Mouse (Mus musculus): ENCODE results near the gene Krt77. TPM values are rescaled to one million over a fixed set of nuclear protein-coding genes. Genes with fewer than 3 reads are reported as not detected.

Krt77 gene
- polyA plus RNA-seq, 1 experiment from 2014 or later: 0.07 TPM

GRCm38 (mm10) chr15:101873231-101873630, 3.7 kb upstream of the Krt77 start:
- Histone ChIP-seq H3K36me3 (ENCODE audit: control insufficient read depth, insufficient read depth) (no peaks in the 10 kb centered on the region), H3K27ac (ENCODE audit: low read length) (no peak overlapping the region), H3K27me3 (ENCODE audit: control insufficient read depth, insufficient read depth, low read length) (no peaks in the 10 kb centered on the region; the same call in 1 of the 2 replicates), H3K9ac (ENCODE audit: low read length) (no peak overlapping the region), H3K4me3 (ENCODE audit: low read length) (no peak overlapping the region), H3K4me1 (ENCODE audit: control insufficient read depth, insufficient read depth, low read length) (no peaks in the 10 kb centered on the region), H3K9me3 (replicated peaks; ENCODE audit: control insufficient read depth, low read length) (no peaks in the 10 kb centered on the region), H3K4me2 (ENCODE audit: low read depth, low read length) (no peak overlapping the region)
- no peak for ATAC-seq (replicated peaks; ENCODE audit: extremely low read depth, insufficient read depth, low FRiP score)
- 70% methylated on average over 4 of the region's 4 CpGs for WGBS

- Histone ChIP-seq H3K27me3 (ENCODE audit: control insufficient read depth, insufficient read depth, low read length) (no peaks in the 10 kb centered on the region; the same call in 1 of the 2 replicates), H3K4me3 (ENCODE audit: low read length) (no peak overlapping the region), H3K9ac (ENCODE audit: low read length) (no peak overlapping the region), H3K4me1 (ENCODE audit: control insufficient read depth, insufficient read depth, low read length) (no peaks in the 10 kb centered on the region), H3K9me3 (replicated peaks; ENCODE audit: control insufficient read depth, low read length) (no peaks in the 10 kb centered on the region), H3K27ac (ENCODE audit: low read length) (no peak overlapping the region), H3K4me2 (ENCODE audit: low read depth, low read length) (no peak overlapping the region), H3K36me3 (ENCODE audit: control insufficient read depth, insufficient read depth) (no peaks in the 10 kb centered on the region)
- no peak for ATAC-seq (replicated peaks; ENCODE audit: extremely low read depth, insufficient read depth, low FRiP score)
- 50% methylated on average over 7 of the region's 7 CpGs for WGBS
Observed at GRCm38 (mm10) chr15:101866754-101867153, 2.8 kb downstream of the Krt77 start.

GRCm38 (mm10) chr15:101860421-101861130, 8.9 kb downstream of the Krt77 start:
- Histone ChIP-seq H3K27ac (ENCODE audit: low read length) (no peak overlapping the region), H3K4me1 (ENCODE audit: control insufficient read depth, insufficient read depth, low read length) (peaks cover 4% of the 10 kb centered on the region; the same call in 1 of the 2 replicates), H3K4me3 (ENCODE audit: low read length) (no peak overlapping the region), H3K36me3 (ENCODE audit: control insufficient read depth, insufficient read depth) (no peaks in the 10 kb centered on the region), H3K4me2 (ENCODE audit: low read depth, low read length) (peak overlapping the region; percentile 79; the same call in 1 of the 2 replicates), H3K9ac (ENCODE audit: low read length) (no peak overlapping the region), H3K27me3 (ENCODE audit: control insufficient read depth, insufficient read depth, low read length) (peaks cover 40% of the 10 kb centered on the region), H3K9me3 (replicated peaks; ENCODE audit: control insufficient read depth, low read length) (no peaks in the 10 kb centered on the region)
- WGBS: 54% methylated on average over 13 of the region's 13 CpGs
- ATAC-seq (replicated peaks; ENCODE audit: extremely low read depth, insufficient read depth, low FRiP score): no peak

- WGBS: under 1% methylated on average over 33 of the region's 33 CpGs
- Histone ChIP-seq H3K4me2 (ENCODE audit: low read depth, low read length) (peak overlapping the region; percentile 79), H3K4me1 (ENCODE audit: control insufficient read depth, insufficient read depth, low read length) (peaks cover 4% of the 10 kb centered on the region; the same call in 1 of the 2 replicates), H3K36me3 (ENCODE audit: control insufficient read depth, insufficient read depth) (no peaks in the 10 kb centered on the region), H3K9me3 (replicated peaks; ENCODE audit: control insufficient read depth, low read length) (no peaks in the 10 kb centered on the region), H3K4me3 (ENCODE audit: low read length) (peak overlapping the region; percentile 51), H3K27ac (ENCODE audit: low read length) (no peak overlapping the region), H3K9ac (ENCODE audit: low read length) (peak overlapping the region; percentile 28), H3K27me3 (ENCODE audit: control insufficient read depth, insufficient read depth, low read length) (peaks cover 43% of the 10 kb centered on the region)
- no peak for ATAC-seq (replicated peaks; ENCODE audit: extremely low read depth, insufficient read depth, low FRiP score)
Observed at GRCm38 (mm10) chr15:101859735-101860170, 9.8 kb downstream of the Krt77 start.

GRCm38 (mm10) chr15:101858673-101859425, 10.7 kb downstream of the Krt77 start:
- H3K9me3 ChIP-seq (replicated peaks; ENCODE audit: control insufficient read depth, low read length): no peaks in the 10 kb centered on the region
- H3K27ac ChIP-seq (ENCODE audit: low read length): no peak overlapping the region
- ATAC-seq (replicated peaks; ENCODE audit: extremely low read depth, insufficient read depth, low FRiP score): no peak
- H3K27me3 ChIP-seq (ENCODE audit: control insufficient read depth, insufficient read depth, low read length): peaks cover 47% of the 10 kb centered on the region
- no peak overlapping the region for H3K9ac ChIP-seq (ENCODE audit: low read length)
- 5% methylated on average over 11 of the region's 11 CpGs for WGBS
- peak overlapping the region; percentile 51; the same call in 1 of the 2 replicates for H3K4me3 ChIP-seq (ENCODE audit: low read length)
- H3K4me2 ChIP-seq (ENCODE audit: low read depth, low read length): peak overlapping the region; percentile 79
- H3K4me1 ChIP-seq (ENCODE audit: control insufficient read depth, insufficient read depth, low read length): peaks cover 4% of the 10 kb centered on the region; the same call in 1 of the 2 replicates
- no peaks in the 10 kb centered on the region for H3K36me3 ChIP-seq (ENCODE audit: control insufficient read depth, insufficient read depth)

GRCm38 (mm10) chr15:101856696-101857095, 12.8 kb downstream of the Krt77 start:
- Histone ChIP-seq H3K4me2 (ENCODE audit: low read depth, low read length) (no peak overlapping the region), H3K4me3 (ENCODE audit: low read length) (no peak overlapping the region), H3K9me3 (replicated peaks; ENCODE audit: control insufficient read depth, low read length) (no peaks in the 10 kb centered on the region), H3K4me1 (ENCODE audit: control insufficient read depth, insufficient read depth, low read length) (peaks cover 4% of the 10 kb centered on the region; the same call in 1 of the 2 replicates), H3K27ac (ENCODE audit: low read length) (no peak overlapping the region), H3K27me3 (ENCODE audit: control insufficient read depth, insufficient read depth, low read length) (peaks cover 64% of the 10 kb centered on the region), H3K36me3 (ENCODE audit: control insufficient read depth, insufficient read depth) (no peaks in the 10 kb centered on the region), H3K9ac (ENCODE audit: low read length) (no peak overlapping the region)
- WGBS: 35% methylated on average over 5 of the region's 5 CpGs
- ATAC-seq (replicated peaks; ENCODE audit: extremely low read depth, insufficient read depth, low FRiP score): no peak

- no peak overlapping the region for H3K9ac ChIP-seq (ENCODE audit: low read length)
- WGBS: 54% methylated on average over 3 of the region's 3 CpGs
- no peak overlapping the region for H3K4me2 ChIP-seq (ENCODE audit: low read depth, low read length)
- H3K27ac ChIP-seq (ENCODE audit: low read length): no peak overlapping the region
- peaks cover 4% of the 10 kb centered on the region; the same call in 1 of the 2 replicates for H3K4me1 ChIP-seq (ENCODE audit: control insufficient read depth, insufficient read depth, low read length)
- H3K36me3 ChIP-seq (ENCODE audit: control insufficient read depth, insufficient read depth): no peaks in the 10 kb centered on the region
- H3K4me3 ChIP-seq (ENCODE audit: low read length): no peak overlapping the region
- H3K27me3 ChIP-seq (ENCODE audit: control insufficient read depth, insufficient read depth, low read length): peaks cover 58% of the 10 kb centered on the region
- no peaks in the 10 kb centered on the region for H3K9me3 ChIP-seq (replicated peaks; ENCODE audit: control insufficient read depth, low read length)
- no peak for ATAC-seq (replicated peaks; ENCODE audit: extremely low read depth, insufficient read depth, low FRiP score)
Observed at GRCm38 (mm10) chr15:101855732-101856131, 13.8 kb downstream of the Krt77 start.

- H3K27ac ChIP-seq (ENCODE audit: low read length): no peak overlapping the region
- no peak for ATAC-seq (replicated peaks; ENCODE audit: extremely low read depth, insufficient read depth, low FRiP score)
- no peak overlapping the region for H3K4me3 ChIP-seq (ENCODE audit: low read length)
- H3K9ac ChIP-seq (ENCODE audit: low read length): no peak overlapping the region
- H3K36me3 ChIP-seq (ENCODE audit: control insufficient read depth, insufficient read depth): no peaks in the 10 kb centered on the region
- 6% methylated on average over 5 of the region's 5 CpGs for WGBS
- H3K27me3 ChIP-seq (ENCODE audit: control insufficient read depth, insufficient read depth, low read length): peaks cover 49% of the 10 kb centered on the region
- no peak overlapping the region for H3K4me2 ChIP-seq (ENCODE audit: low read depth, low read length)
- 0 out of 2 replicates have a peak, but pooled peaks cover under 1% of the 10 kb centered on the region for H3K4me1 ChIP-seq (ENCODE audit: control insufficient read depth, insufficient read depth, low read length)
- no peaks in the 10 kb centered on the region for H3K9me3 ChIP-seq (replicated peaks; ENCODE audit: control insufficient read depth, low read length)
Observed at GRCm38 (mm10) chr15:101854294-101854693, 15.2 kb downstream of the Krt77 start.

- peaks cover 39% of the 10 kb centered on the region for H3K27me3 ChIP-seq (ENCODE audit: control insufficient read depth, insufficient read depth, low read length)
- H3K4me1 ChIP-seq (ENCODE audit: control insufficient read depth, insufficient read depth, low read length): no peaks in the 10 kb centered on the region
- no peak for ATAC-seq (replicated peaks; ENCODE audit: extremely low read depth, insufficient read depth, low FRiP score)
- H3K36me3 ChIP-seq (ENCODE audit: control insufficient read depth, insufficient read depth): no peaks in the 10 kb centered on the region
- H3K4me2 ChIP-seq (ENCODE audit: low read depth, low read length): no peak overlapping the region
- no peak overlapping the region for H3K27ac ChIP-seq (ENCODE audit: low read length)
- no peak overlapping the region for H3K4me3 ChIP-seq (ENCODE audit: low read length)
- no peak overlapping the region for H3K9ac ChIP-seq (ENCODE audit: low read length)
- 41% methylated on average over 5 of the region's 5 CpGs for WGBS
- no peaks in the 10 kb centered on the region for H3K9me3 ChIP-seq (replicated peaks; ENCODE audit: control insufficient read depth, low read length)
Observed at GRCm38 (mm10) chr15:101852571-101852970, 16.9 kb downstream of the Krt77 start.

Data from heart, embryonic 16.5 days (tissue).